Mouse (Mus musculus) thymus, postnatal 25 days (tissue): Measurements from ENCODE around the gene Rhof.

Experiments
- DNase-seq: peaks from one replicate; pipeline ENCODE4 v3.0.0; 2022

The Rhof gene

DNA sequence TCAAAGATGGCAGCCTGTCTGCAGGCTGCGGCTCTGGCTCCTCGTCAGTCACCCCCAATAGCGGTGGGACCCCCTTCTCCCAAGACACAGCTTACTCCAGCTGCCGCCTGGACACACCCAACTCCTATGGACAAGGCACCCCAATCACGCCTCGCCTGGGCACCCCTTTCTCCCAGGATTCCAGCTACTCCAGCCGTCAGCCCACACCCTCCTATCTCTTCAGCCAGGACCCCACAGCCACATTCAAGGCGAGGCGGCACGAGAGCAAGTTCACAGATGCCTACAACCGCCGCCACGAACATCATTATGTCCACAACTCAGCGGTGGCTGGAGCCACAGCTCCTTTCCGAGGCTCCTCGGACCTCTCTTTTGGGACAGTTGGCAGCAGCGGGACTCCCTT lies 15.1 kb upstream of the Rhof start:
- DNase-seq = no peak

DNA sequence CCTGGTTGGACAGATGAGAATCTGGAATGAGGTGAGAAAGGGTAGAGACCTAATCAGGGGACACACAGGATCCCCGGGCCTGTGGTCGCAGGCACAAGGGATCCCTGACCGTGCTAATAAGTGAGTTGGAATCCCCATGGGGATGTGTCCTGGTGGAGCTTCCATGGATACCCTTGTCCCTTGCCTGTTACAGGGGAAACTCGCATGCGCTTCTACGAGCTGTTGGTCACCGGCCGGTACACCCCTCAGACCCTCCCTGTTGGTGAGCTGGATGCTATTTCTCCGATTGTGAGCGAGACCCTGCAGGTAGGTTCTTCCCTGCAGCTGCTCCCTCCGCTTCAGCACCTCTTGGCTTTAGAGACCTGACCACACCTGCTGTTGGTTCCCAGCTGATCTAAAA lies 13.9 kb upstream of the Rhof start:
- no peak for DNase-seq

DNA sequence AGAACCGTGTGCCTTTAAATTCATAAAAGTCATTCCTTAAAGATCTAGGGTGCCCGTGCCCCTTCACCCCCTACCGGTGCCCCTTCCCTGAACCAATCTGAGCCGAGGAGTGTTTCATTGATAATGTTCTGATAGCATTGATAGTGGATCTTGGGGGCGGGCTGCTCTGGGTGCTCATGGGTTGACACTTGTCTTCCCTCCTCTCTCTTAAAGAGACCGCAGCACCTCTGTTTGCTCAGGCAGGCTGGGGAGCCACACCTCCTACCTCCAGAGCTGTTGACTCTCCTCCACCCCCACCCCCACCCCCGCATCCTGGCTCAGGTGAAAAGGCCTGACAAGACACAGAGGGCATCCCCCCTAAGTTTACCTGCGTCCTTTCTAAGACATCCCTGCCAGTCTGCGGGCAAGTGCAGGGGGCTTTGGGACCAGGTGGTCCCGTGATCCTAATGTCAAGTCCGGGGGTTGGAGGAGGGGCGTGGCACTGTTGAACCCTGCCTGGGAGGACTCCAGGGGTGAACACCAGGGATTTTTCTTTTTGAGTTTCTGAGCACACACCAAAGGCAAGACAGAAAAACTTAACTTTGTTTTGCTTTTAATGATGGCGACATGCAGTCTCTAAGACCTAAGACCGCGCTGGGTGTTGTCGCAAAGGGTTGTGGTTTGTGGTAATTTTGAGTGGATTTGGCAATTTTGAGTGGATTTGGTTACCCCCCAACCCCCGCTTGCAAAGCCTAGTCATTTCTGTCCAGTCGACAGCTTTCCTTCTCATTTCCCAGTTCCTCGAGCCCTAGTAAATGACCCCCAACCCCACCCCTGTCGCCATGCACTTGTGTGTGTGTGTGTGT lies 12.5 kb upstream of the Rhof start:
- peak; percentile 49 for DNase-seq

DNA sequence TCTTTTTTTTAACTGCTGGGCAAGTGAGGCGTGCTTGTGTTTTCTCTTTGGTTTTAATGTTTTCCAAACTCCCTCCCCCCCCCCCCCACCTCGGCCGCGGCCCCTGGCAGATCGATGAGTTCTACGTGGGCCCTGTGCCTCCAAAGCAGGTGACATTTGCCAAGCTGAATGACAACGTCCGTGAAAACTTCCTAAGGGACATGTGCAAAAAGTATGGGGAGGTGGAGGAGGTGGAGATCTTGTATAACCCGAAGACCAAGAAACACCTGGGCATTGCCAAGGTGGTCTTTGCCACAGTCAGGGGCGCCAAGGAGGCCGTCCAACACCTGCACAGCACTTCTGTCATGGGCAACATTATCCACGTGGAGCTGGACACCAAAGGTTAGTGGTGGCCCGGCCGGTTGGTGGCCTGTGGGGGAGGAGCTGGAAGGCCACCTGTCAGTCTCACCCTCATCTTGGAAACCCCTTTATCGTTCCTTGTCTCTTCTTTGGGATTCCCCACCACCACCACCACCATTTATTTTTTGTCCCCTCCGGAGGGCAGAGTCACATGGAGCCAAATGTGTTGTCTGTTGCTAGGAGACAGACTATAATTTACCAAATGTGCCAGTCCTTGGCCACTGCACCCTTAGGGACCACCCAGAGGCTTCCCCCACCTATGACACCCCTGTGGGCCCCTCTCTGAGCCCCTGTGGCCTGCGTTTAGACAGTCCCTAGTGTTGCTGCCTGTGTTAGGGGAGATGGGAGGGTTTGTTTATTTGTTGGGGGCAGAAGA lies 11.7 kb upstream of the Rhof start:
- DNase-seq = no peak

- DNase-seq = peak; percentile 45
Measured at GRCm38 (mm10) chr5:123143251-123143970, 10.9 kb upstream of the Rhof start.

DNA sequence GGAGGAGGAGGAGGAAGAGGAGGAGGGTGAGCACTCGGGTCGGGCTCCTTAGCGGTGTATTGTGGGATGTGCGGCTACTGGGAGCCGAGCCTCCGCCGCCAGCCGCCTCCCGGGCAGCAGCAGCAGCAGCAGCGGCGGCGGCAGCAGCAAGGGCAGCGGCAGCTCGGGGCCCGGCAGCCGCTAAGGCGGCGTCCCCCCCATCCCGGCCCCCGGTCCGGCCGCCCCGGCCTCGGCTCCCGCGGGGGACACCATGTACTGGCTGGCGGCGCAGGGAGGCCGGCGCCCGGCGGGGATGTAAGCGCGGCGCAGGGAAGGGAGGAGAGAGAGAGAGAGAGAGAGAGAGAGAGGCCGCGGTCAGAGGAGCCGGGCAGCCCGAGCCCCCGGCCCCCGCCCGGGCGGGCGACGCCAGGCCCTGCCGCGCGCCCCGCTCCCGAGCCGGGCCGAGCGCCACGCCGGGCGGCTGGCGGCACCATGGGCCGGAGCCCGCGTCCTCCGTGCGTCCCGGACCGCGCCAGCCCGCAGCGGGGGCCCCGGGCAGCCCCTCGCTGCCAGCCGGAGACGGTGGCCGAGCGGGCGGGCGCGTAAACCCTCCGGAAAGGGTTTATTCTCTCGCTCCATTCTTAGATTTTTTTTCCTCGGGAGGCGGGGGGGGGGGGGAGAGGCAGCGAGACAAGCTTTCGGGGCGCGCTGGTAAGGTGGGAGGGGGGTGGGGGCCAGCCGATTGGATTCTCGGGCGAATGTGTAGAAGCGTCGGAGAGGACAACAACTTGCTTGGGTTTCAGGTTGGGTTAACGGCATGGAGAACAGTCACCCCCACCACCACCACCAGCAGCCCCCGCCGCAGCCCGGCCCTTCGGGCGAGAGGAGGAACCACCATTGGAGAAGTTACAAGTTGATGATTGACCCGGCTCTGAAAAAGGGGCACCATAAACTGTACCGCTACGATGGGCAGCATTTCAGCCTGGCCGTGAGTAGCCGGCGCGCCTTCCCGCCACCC lies 10.0 kb upstream of the Rhof start, which contains the start of gene Setd1b:
TSS of gene Setd1b (plus strand) at position 33 of the 997 bp plus-strand sequence.
- DNase-seq = peak; percentile 77

DNA sequence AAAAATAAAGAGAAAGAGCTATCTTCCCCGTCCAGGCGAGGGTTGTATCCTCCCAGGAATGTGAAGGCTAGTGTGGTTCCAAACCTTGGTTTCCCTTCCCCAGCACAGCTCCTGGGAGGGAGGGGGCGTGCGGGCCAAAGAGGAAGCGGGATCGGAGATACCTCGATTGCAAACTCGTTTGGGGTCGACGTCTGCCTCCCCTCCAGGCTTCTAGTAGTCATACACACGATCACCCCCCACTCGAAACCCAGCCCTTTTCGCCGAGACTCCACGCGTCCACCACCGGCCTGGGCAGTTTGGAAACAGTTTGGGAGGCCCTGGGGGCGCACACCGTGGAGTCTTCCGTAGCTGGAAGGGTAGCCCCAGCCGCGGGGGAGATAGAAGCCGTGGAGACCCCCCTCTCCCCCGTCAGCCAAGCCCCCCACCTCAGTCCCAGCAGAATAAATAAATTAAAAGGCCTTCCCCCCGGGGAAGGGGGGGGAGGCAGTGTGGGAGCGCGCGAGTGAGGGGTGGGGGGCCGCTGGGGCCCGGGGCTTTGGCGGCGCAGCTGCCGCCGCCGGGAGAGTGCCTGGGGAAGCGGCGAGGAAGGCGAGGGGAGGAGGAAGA lies 9.2 kb upstream of the Rhof start:
- peak; percentile 71 for DNase-seq

- peak; percentile 87 for DNase-seq
Measured at GRCm38 (mm10) chr5:123140694-123141554, 8.4 kb upstream of the Rhof start.

- peak; percentile 63 for DNase-seq
Measured at GRCm38 (mm10) chr5:123139722-123140627, 7.5 kb upstream of the Rhof start.

DNA sequence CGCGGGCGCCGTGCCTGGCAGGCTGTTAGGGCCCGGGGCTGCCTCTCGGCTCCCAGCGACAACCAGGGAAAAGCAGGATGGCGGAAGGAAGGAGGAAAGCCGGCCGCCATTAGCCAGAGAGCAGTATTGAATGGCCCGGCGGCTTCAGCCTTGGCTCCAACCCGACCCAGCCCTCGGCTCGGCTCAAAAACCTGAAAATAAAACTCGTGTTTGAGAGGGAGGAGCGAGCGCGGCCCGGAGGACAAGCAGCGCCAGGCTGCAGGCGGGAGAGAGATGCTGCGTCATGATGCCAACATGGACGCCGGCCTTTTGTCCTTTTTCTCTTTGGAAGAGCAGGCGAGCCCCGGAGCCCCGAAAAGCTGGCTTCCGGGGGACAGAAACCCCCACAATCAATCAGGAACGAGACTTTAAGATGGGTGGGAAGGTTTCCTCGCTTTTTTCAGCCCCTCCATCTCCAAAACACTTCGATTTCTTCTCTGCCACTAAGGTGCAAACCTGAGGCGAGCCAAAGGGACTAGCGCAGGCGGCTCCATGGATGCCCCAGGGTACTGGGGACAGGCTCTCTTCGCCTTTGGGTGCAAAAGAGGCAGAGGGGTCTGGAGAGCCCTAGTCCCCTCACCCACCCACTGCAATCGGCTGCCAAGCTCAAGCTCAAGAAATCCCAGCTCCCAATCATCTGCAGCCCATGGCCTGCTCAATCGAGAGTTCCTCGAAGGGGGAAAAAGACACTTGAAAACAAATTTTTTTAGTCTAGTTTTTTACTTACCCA lies 6.6 kb upstream of the Rhof start:
- peak; percentile 82 for DNase-seq

DNA sequence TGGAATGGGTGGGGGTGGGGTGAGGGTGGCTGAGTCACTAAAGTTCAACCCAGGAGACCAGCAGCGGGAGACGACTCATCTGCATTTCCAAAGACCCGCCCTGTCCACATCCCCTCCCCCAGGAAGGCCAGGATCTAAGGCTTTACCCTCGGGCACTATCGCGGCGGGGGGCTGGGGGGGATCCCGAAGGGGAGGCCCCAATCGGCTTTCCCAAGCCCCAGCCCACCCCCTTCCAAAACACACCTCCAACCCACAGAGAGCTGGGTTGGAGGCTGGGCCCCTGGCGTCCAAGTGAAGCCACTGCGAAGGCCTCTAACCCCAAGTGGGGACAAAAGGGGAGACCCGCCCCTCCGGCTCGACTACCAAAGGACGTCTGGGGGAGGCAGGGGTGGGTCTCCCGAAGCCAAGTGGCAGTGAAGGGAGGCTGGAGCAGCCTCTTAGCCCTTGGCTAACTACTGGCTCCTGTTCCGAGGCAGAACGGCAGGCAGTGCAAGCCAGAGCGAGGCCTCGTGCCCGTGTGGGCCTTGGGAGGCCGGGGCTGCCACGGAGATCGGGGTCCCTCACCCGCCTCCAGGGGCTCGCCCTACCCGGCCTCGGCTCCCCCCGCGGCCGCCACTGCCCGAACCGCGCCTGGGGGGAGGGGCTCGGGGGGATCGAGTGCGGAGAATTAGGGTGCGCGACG lies 5.9 kb upstream of the Rhof start:
- peak; percentile 63 for DNase-seq

DNA sequence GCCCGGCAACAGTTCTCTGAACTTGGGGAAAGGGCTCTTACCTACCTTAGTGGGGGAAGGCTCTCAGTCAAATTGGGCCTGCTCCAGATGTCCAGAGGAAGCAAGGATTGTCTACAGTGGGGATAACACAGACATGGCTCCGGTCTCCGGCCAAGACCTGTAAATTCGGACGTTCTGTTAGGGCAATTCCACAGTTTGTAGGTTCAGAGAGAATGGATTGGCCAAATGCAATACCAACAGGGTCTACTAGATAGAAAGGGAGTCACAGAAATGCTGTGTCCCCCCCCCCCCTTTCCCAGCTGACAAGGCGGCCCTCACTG lies 5.4 kb upstream of the Rhof start:
- DNase-seq = no peak

- peak; percentile 69 for DNase-seq
Measured at GRCm38 (mm10) chr5:123137044-123137909, 4.8 kb upstream of the Rhof start.

DNA sequence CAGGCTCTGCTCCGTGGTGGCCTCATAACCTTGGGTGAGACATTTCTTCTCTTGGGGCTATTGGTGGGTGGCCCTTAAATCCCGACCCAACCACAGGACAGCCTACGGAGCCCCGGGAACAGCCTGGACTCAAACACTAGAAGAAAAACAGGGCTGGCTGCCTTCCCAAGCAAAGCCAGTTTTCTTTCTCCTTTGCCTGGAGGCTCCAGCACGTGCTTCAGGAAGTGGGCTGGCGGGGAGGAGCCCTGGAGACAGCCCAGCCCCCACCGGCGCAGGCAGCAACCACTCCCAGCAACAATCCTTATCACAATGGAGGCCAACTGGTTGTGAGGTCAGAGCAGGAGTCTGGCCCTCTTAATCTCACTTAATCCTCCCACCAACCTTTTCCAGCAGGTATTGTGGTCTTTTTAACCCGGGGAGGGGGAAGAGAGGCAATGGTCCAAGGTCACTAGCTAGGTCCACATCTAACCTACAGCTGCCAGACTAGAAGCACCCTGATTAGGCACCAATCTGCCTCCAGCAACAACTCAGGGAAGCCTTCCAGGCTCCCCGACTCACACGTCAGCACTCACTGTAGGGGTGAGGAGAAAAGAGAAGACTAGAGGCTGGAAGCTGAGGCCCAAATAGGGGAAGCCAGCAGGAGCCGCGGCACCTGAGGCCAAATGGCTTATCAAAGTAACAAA lies 4.0 kb upstream of the Rhof start:
- peak; percentile 74 for DNase-seq

DNA sequence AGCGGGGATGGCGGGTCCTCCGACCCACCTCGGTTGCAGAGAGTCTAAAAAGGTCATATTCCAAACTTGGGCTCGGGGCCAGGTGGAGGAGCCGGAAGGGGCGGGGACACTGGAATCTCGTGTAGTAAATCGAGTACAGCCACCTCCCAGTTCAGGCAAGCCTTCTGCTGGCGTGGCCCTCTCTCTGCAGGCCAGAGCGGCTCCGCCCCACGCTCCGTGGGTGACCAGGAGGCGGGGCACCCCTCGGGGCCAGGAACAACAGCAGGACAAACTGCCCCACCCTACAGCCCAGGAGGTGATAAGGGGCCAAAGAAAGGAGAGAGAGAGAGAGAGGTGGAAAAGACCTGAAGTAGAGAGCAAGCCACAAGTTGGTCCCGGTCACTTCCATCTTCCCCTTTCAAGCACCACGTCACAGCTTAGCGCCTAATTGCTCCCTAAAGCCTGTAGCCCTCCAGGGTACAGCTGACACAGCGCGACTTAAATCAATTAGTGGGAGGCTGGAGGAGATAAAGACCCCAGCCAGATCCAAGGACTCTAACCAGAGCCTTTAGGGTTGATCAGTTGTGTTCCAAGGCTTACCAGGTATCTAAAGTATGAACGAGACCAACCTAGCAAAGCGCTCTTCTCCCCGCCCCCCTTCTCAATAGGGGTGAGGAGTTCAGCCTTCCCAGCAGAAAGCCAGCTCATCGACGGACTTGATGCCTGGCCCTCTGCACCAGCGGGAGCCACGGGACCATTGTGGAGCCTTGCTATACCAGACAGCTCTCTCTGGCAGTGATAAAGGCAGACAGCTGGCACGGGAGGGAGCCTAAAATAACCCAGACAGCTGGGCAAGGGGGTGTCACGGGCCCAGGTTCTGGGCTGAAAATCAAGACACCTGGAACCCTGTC lies 3.2 kb upstream of the Rhof start:
- DNase-seq = peak; percentile 47
